Mouse (Mus musculus): ENCODE results near the gene Nop14.
A peak's percentile ranks its signal among the peaks of the same experiment; 100 is the strongest.

The Nop14 gene

GRCm38 (mm10) chr5:34632996-34633395 lies 27.0 kb downstream of the Nop14 start:
- DNase-seq (ENCODE audit: low read depth, low spot score) = no peak

GRCm38 (mm10) chr5:34609966-34610365 lies 50.0 kb downstream of the Nop14 start:
- DNase-seq (ENCODE audit: low read depth, low spot score) = no peak

GRCm38 (mm10) chr5:34608226-34608625 lies 51.7 kb downstream of the Nop14 start:
- no peak for DNase-seq (ENCODE audit: low read depth, low spot score)

- no peak for DNase-seq (ENCODE audit: low read depth, low spot score)
Observed at GRCm38 (mm10) chr5:34607100-34607880, 52.7 kb downstream of the Nop14 start.

GRCm38 (mm10) chr5:34604576-34604975 lies 55.4 kb downstream of the Nop14 start:
- no peak for DNase-seq (ENCODE audit: low read depth, low spot score)

- peak; percentile 89 for DNase-seq (ENCODE audit: low read depth, low spot score)
Observed at GRCm38 (mm10) chr5:34593202-34593727, 66.7 kb downstream of the Nop14 start.

GRCm38 (mm10) chr5:34592666-34593065 lies 67.3 kb downstream of the Nop14 start:
- peak; percentile 39 for DNase-seq (ENCODE audit: low read depth, low spot score)

- DNase-seq (ENCODE audit: low read depth, low spot score) = peak; percentile 22
Observed at GRCm38 (mm10) chr5:34592224-34592623, 67.7 kb downstream of the Nop14 start.

- DNase-seq (ENCODE audit: low read depth, low spot score) = peak; percentile 23
Observed at GRCm38 (mm10) chr5:34591388-34592004, 68.5 kb downstream of the Nop14 start.

- DNase-seq (ENCODE audit: low read depth, low spot score) = no peak
Observed at GRCm38 (mm10) chr5:34590702-34591101, 69.2 kb downstream of the Nop14 start.

- DNase-seq (ENCODE audit: low read depth, low spot score) = peak; percentile 84
Observed at GRCm38 (mm10) chr5:34590059-34590458, 69.9 kb downstream of the Nop14 start.

All from ES-CJ7 (cell line).